Mouse (Mus musculus) neural tube, embryonic 12.5 days (tissue): Measurements from ENCODE around the gene Haus7. TPM values are rescaled to one million over a fixed set of nuclear protein-coding genes. Genes with fewer than 3 reads are reported as not detected.

Source experiments
- polyA plus RNA-seq: library from polyadenylated mRNA; unstranded; fragments of >200 nt; fragmentation: Nextera tagmentation; extraction: Ambion mirVana; gene quantifications from 2 replicates; pipeline ENCODE4 v1.2.1, GENCODE M21; 2016

Gene Haus7
- polyA plus RNA-seq, 1 experiment from 2014 or later = 62.8 TPM

Other genes with a start within 250 kb of the Haus7 start
- gene Xlr4b, start 244.7 kb downstream of the Haus7 start, polyA plus RNA-seq = 0.37 and 0.57 TPM in 2 replicates
- gene F8a, start 230.8 kb downstream of the Haus7 start, polyA plus RNA-seq = 23.9 and 26.1 TPM in 2 replicates
- 0.57 TPM in 1 of 2 replicates, not detected in the other for gene Xlr4c, start 215.9 kb downstream of the Haus7 start, polyA plus RNA-seq
- gene Xlr3c, start 193.7 kb downstream of the Haus7 start, polyA plus RNA-seq = 0.60 and 0.82 TPM in 2 replicates
- gene Xlr5a, start 166.1 kb downstream of the Haus7 start, polyA plus RNA-seq = not detected in 2 replicates
- not detected in 2 replicates for gene Xlr5c, start 166.1 kb downstream of the Haus7 start, polyA plus RNA-seq
- gene Gm45015, start 122.2 kb downstream of the Haus7 start, polyA plus RNA-seq = not detected in 2 replicates
- 15.6 and 15.7 TPM in 2 replicates for gene Zfp275, start 116.4 kb downstream of the Haus7 start, polyA plus RNA-seq
- not detected in 2 replicates for gene Gm18336, start 60.3 kb downstream of the Haus7 start, polyA plus RNA-seq
- 0.17 and 0.35 TPM in 2 replicates for gene Zfp92, start 47.9 kb downstream of the Haus7 start, polyA plus RNA-seq
- not detected in 2 replicates for gene Trex2, start 23.7 kb downstream of the Haus7 start, polyA plus RNA-seq
- gene Bgn, start 24.6 kb upstream of the Haus7 start, polyA plus RNA-seq = 21.2 and 28.6 TPM in 2 replicates
- 1.4 and 2.2 TPM in 2 replicates for gene Atp2b3, start 44.0 kb upstream of the Haus7 start, polyA plus RNA-seq
- gene Dusp9, start 180.4 kb upstream of the Haus7 start, polyA plus RNA-seq = 5.2 and 6.4 TPM in 2 replicates
- 35.2 and 37.8 TPM in 2 replicates for gene Pnck, start 201.1 kb upstream of the Haus7 start, polyA plus RNA-seq
- 6.7 and 7.9 TPM in 2 replicates for gene Slc6a8, start 214.1 kb upstream of the Haus7 start, polyA plus RNA-seq